Mouse (Mus musculus): ENCODE data around the gene Gm5136.

The Gm5136 gene

GRCm38 (mm10) chr10:108699946-108700345 lies at the start of gene Gm5136:
Gm5136 (minus strand) TSS chr10:108700160.
- DNase-seq (ENCODE audit: low spot score): no peak

GRCm38 (mm10) chr10:108743759-108744158 lies 43.8 kb upstream of the Gm5136 start:
- no peak for DNase-seq (ENCODE audit: low spot score)

- DNase-seq (ENCODE audit: low spot score): no peak
Observed at GRCm38 (mm10) chr10:108733982-108734381, 34.0 kb upstream of the Gm5136 start.

- DNase-seq (ENCODE audit: low spot score): no peak
Observed at GRCm38 (mm10) chr10:108728961-108729360, 29.0 kb upstream of the Gm5136 start.

- DNase-seq (ENCODE audit: low spot score): no peak
Observed at GRCm38 (mm10) chr10:108726391-108726790, 26.4 kb upstream of the Gm5136 start.

- no peak for DNase-seq (ENCODE audit: low spot score)
Observed at GRCm38 (mm10) chr10:108724878-108725277, 24.9 kb upstream of the Gm5136 start.

- no peak for DNase-seq (ENCODE audit: low spot score)
Observed at GRCm38 (mm10) chr10:108710514-108710913, 10.6 kb upstream of the Gm5136 start.

- no peak for DNase-seq (ENCODE audit: low spot score)
Observed at GRCm38 (mm10) chr10:108705658-108706057, 5.7 kb upstream of the Gm5136 start.

- DNase-seq (ENCODE audit: low spot score): no peak
Observed at GRCm38 (mm10) chr10:108701361-108702128, 1.6 kb upstream of the Gm5136 start.

- DNase-seq (ENCODE audit: low spot score): no peak
Observed at GRCm38 (mm10) chr10:108697062-108697461, 2.9 kb downstream of the Gm5136 start.

GRCm38 (mm10) chr10:108690954-108691353 lies 9.0 kb downstream of the Gm5136 start:
- no peak for DNase-seq (ENCODE audit: low spot score)

GRCm38 (mm10) chr10:108686696-108687095 lies 13.3 kb downstream of the Gm5136 start:
- DNase-seq (ENCODE audit: low spot score): no peak

GRCm38 (mm10) chr10:108679675-108680390 lies 20.1 kb downstream of the Gm5136 start:
- no peak for DNase-seq (ENCODE audit: low spot score)

- no peak for DNase-seq (ENCODE audit: low spot score)
Observed at GRCm38 (mm10) chr10:108677053-108677452, 22.9 kb downstream of the Gm5136 start.

- no peak for DNase-seq (ENCODE audit: low spot score)
Observed at GRCm38 (mm10) chr10:108668944-108669343, 31.0 kb downstream of the Gm5136 start.

- no peak for DNase-seq (ENCODE audit: low spot score)
Observed at GRCm38 (mm10) chr10:108660295-108660694, 39.7 kb downstream of the Gm5136 start.

- DNase-seq (ENCODE audit: low spot score): no peak
Observed at GRCm38 (mm10) chr10:108658300-108658699, 41.7 kb downstream of the Gm5136 start.

- no peak for DNase-seq (ENCODE audit: low spot score)
Observed at GRCm38 (mm10) chr10:108657669-108658068, 42.3 kb downstream of the Gm5136 start.

- DNase-seq (ENCODE audit: low spot score): no peak
Observed at GRCm38 (mm10) chr10:108656898-108657297, 43.1 kb downstream of the Gm5136 start.

GRCm38 (mm10) chr10:108655074-108655473 lies 44.9 kb downstream of the Gm5136 start:
- no peak for DNase-seq (ENCODE audit: low spot score)

GRCm38 (mm10) chr10:108652831-108653230 lies 47.1 kb downstream of the Gm5136 start:
- no peak for DNase-seq (ENCODE audit: low spot score)

GRCm38 (mm10) chr10:108652066-108652465 lies 47.9 kb downstream of the Gm5136 start:
- no peak for DNase-seq (ENCODE audit: low spot score)

GRCm38 (mm10) chr10:108649174-108649573 lies 50.8 kb downstream of the Gm5136 start:
- DNase-seq (ENCODE audit: low spot score): no peak
